Mouse (Mus musculus): ENCODE data around the gene Sdhc. TPM values are rescaled to one million over a fixed set of nuclear protein-coding genes. Genes with fewer than 3 reads are reported as not detected.

Gene Sdhc
- total and polyA plus RNA-seq, 2 experiments from 2014 or later = 754 to 891 TPM

GRCm38 (mm10) chr1:171135600-171135999 lies 14.8 kb downstream of the Sdhc start:
- Histone ChIP-seq H3K9me3 (replicated peaks; ENCODE audit: control insufficient read depth, low read length) (no peaks in the 10 kb centered on the region), H3K36me3 (replicated peaks; ENCODE audit: control insufficient read depth, insufficient read depth, low read length) (peaks cover 79% of the 10 kb centered on the region), H3K27me3 (ENCODE audit: control insufficient read depth, insufficient read depth, low read length) (no peaks in the 10 kb centered on the region), H3K27ac (ENCODE audit: low read depth) (no peak overlapping the region), H3K4me3 (ENCODE audit: low read depth, low read length) (no peak overlapping the region), H3K4me1 (ENCODE audit: control insufficient read depth, insufficient read depth) (no peaks in the 10 kb centered on the region), H3K9ac (replicated peaks; ENCODE audit: low read depth, low read length) (no peak overlapping the region), H3K4me2 (ENCODE audit: low read depth, low read length) (no peak overlapping the region)
- no peak for TF ChIP-seq EP300 (IDR thresholded peaks at IDR 0.05; ENCODE audit: low read depth)
- TF ChIP-seq CTCF (IDR thresholded peaks at IDR 0.05; ENCODE audit: low read depth) = no peak
- ATAC-seq (ENCODE audit: insufficient read depth, low read depth) = no peak
- no peak for DNase-seq (ENCODE audit: low spot score)
- 98% methylated on average over 2 of the region's 2 CpGs for WGBS

GRCm38 (mm10) chr1:171130971-171131370 lies 19.4 kb downstream of the Sdhc start:
- H3K9ac ChIP-seq (replicated peaks; ENCODE audit: low read depth, low read length) = no peak overlapping the region
- 72% methylated on average over 1 of the region's 1 CpGs for WGBS
- ATAC-seq (ENCODE audit: insufficient read depth, low read depth) (no peak), DNase-seq (ENCODE audit: low spot score) (no peak)
- H3K4me2 ChIP-seq (ENCODE audit: low read depth, low read length) = no peak overlapping the region
- no peaks in the 10 kb centered on the region for H3K27me3 ChIP-seq (ENCODE audit: control insufficient read depth, insufficient read depth, low read length)
- H3K9me3 ChIP-seq (replicated peaks; ENCODE audit: control insufficient read depth, low read length) = no peaks in the 10 kb centered on the region
- no peak overlapping the region for H3K27ac ChIP-seq (ENCODE audit: low read depth)
- no peaks in the 10 kb centered on the region for H3K4me1 ChIP-seq (ENCODE audit: control insufficient read depth, insufficient read depth)
- H3K4me3 ChIP-seq (ENCODE audit: low read depth, low read length) = no peak overlapping the region
- peaks cover 81% of the 10 kb centered on the region for H3K36me3 ChIP-seq (replicated peaks; ENCODE audit: control insufficient read depth, insufficient read depth, low read length)
- TF ChIP-seq EP300 (IDR thresholded peaks at IDR 0.05; ENCODE audit: low read depth) (no peak), CTCF (IDR thresholded peaks at IDR 0.05; ENCODE audit: low read depth) (no peak)

- ATAC-seq (ENCODE audit: insufficient read depth, low read depth) (no peak), DNase-seq (ENCODE audit: low spot score) (no peak)
- no peaks in the 10 kb centered on the region for H3K4me1 ChIP-seq (ENCODE audit: control insufficient read depth, insufficient read depth)
- no peak overlapping the region for H3K4me3 ChIP-seq (ENCODE audit: low read depth, low read length)
- H3K27me3 ChIP-seq (ENCODE audit: control insufficient read depth, insufficient read depth, low read length) = no peaks in the 10 kb centered on the region
- no peak overlapping the region for H3K27ac ChIP-seq (ENCODE audit: low read depth)
- no peaks in the 10 kb centered on the region for H3K9me3 ChIP-seq (replicated peaks; ENCODE audit: control insufficient read depth, low read length)
- H3K9ac ChIP-seq (replicated peaks; ENCODE audit: low read depth, low read length) = no peak overlapping the region
- peaks cover 64% of the 10 kb centered on the region for H3K36me3 ChIP-seq (replicated peaks; ENCODE audit: control insufficient read depth, insufficient read depth, low read length)
- TF ChIP-seq EP300 (IDR thresholded peaks at IDR 0.05; ENCODE audit: low read depth) (no peak), CTCF (IDR thresholded peaks at IDR 0.05; ENCODE audit: low read depth) (no peak)
- WGBS = 63% methylated on average over 7 of the region's 7 CpGs
- H3K4me2 ChIP-seq (ENCODE audit: low read depth, low read length) = no peak overlapping the region
These were observed 21.2 kb downstream of the Sdhc start for GRCm38 (mm10) chr1:171129251-171129650.

GRCm38 (mm10) chr1:171124398-171124797 lies 26.0 kb downstream of the Sdhc start:
- ATAC-seq (ENCODE audit: insufficient read depth, low read depth) (no peak), DNase-seq (ENCODE audit: low spot score) (no peak)
- no peak for TF ChIP-seq EP300 (IDR thresholded peaks at IDR 0.05; ENCODE audit: low read depth)
- TF ChIP-seq CTCF (IDR thresholded peaks at IDR 0.05; ENCODE audit: low read depth) = no peak
- H3K9me3 ChIP-seq (replicated peaks; ENCODE audit: control insufficient read depth, low read length) = no peaks in the 10 kb centered on the region
- no peaks in the 10 kb centered on the region for H3K27me3 ChIP-seq (ENCODE audit: control insufficient read depth, insufficient read depth, low read length)
- no peak overlapping the region for H3K4me3 ChIP-seq (ENCODE audit: low read depth, low read length)
- 88% methylated on average over 5 of the region's 5 CpGs for WGBS
- no peak overlapping the region for H3K4me2 ChIP-seq (ENCODE audit: low read depth, low read length)
- peaks cover 18% of the 10 kb centered on the region for H3K36me3 ChIP-seq (replicated peaks; ENCODE audit: control insufficient read depth, insufficient read depth, low read length)
- H3K27ac ChIP-seq (ENCODE audit: low read depth) = no peak overlapping the region
- peaks cover 7% of the 10 kb centered on the region; the same call in 1 of the 2 replicates for H3K4me1 ChIP-seq (ENCODE audit: control insufficient read depth, insufficient read depth)
- no peak overlapping the region for H3K9ac ChIP-seq (replicated peaks; ENCODE audit: low read depth, low read length)

- ATAC-seq (ENCODE audit: insufficient read depth, low read depth) = peak; percentile 65; the same call in 1 of the 2 replicates
These were observed 27.5 kb downstream of the Sdhc start for GRCm38 (mm10) chr1:171122932-171123331.

GRCm38 (mm10) chr1:171121839-171122238 lies 28.6 kb downstream of the Sdhc start:
- Histone ChIP-seq H3K4me3 (ENCODE audit: low read depth, low read length) (no peak overlapping the region), H3K9me3 (replicated peaks; ENCODE audit: control insufficient read depth, low read length) (no peaks in the 10 kb centered on the region), H3K4me1 (ENCODE audit: control insufficient read depth, insufficient read depth) (peaks cover 7% of the 10 kb centered on the region; the same call in 1 of the 2 replicates), H3K9ac (replicated peaks; ENCODE audit: low read depth, low read length) (no peak overlapping the region), H3K27ac (ENCODE audit: low read depth) (no peak overlapping the region), H3K36me3 (replicated peaks; ENCODE audit: control insufficient read depth, insufficient read depth, low read length) (no peaks in the 10 kb centered on the region), H3K27me3 (ENCODE audit: control insufficient read depth, insufficient read depth, low read length) (no peaks in the 10 kb centered on the region), H3K4me2 (ENCODE audit: low read depth, low read length) (no peak overlapping the region)
- WGBS = 50% methylated on average over 5 of the region's 5 CpGs
- DNase-seq (ENCODE audit: low spot score) = no peak
- no peak for ATAC-seq (ENCODE audit: insufficient read depth, low read depth)
- TF ChIP-seq EP300 (IDR thresholded peaks at IDR 0.05; ENCODE audit: low read depth) = no peak
- no peak for TF ChIP-seq CTCF (IDR thresholded peaks at IDR 0.05; ENCODE audit: low read depth)

More at GRCm38 (mm10) chr1:171122932-171123331, 27.5 kb downstream of the Sdhc start:
- Histone ChIP-seq H3K4me3 (ENCODE audit: low read depth, low read length) (no peak overlapping the region), H3K4me1 (ENCODE audit: control insufficient read depth, insufficient read depth) (peaks cover 7% of the 10 kb centered on the region; the same call in 1 of the 2 replicates), H3K4me2 (ENCODE audit: low read depth, low read length) (no peak overlapping the region), H3K27ac (ENCODE audit: low read depth) (no peak overlapping the region), H3K9ac (replicated peaks; ENCODE audit: low read depth, low read length) (no peak overlapping the region), H3K27me3 (ENCODE audit: control insufficient read depth, insufficient read depth, low read length) (no peaks in the 10 kb centered on the region), H3K36me3 (replicated peaks; ENCODE audit: control insufficient read depth, insufficient read depth, low read length) (peaks cover 3% of the 10 kb centered on the region), H3K9me3 (replicated peaks; ENCODE audit: control insufficient read depth, low read length) (no peaks in the 10 kb centered on the region)
- TF ChIP-seq EP300 (IDR thresholded peaks at IDR 0.05; ENCODE audit: low read depth) (no peak), CTCF (IDR thresholded peaks at IDR 0.05; ENCODE audit: low read depth) (no peak)
- 27% methylated on average over 7 of the region's 7 CpGs for WGBS
- peak; percentile 36 for DNase-seq (ENCODE audit: low spot score)

Measured in heart, postnatal 0 days (tissue).